Mouse (Mus musculus) left cerebral cortex, adult 8-10 months (tissue): Measurements from ENCODE around the gene Dppa5a. TPM values are rescaled to one million over a fixed set of nuclear protein-coding genes. Genes with fewer than 3 reads are reported as not detected.

Source experiments
- total RNA-seq, 4 experiments: library from RNA; stranded (reverse); gene quantifications; 2 replicates each; pipeline ENCODE4 v1.2.4; 2022

The Dppa5a gene
- total RNA-seq, 4 experiments from 2014 or later: 0.65 TPM; not detected in 3

Other genes with a start within 250 kb of the Dppa5a start
- 10 to 100 TPM; 33.6 to 43.8 (median 38.8) TPM for gene Gsta4, start 185.4 kb downstream of the Dppa5a start, total RNA-seq
- under 1 TPM in 1 of 4 experiments, not detected in 3; 0.60 TPM for gene Gsta1, start 137.5 kb downstream of the Dppa5a start, total RNA-seq
- gene Gm3776, start 111.0 kb downstream of the Dppa5a start, total RNA-seq: not detected
- gene Gm10639, start 78.3 kb downstream of the Dppa5a start, total RNA-seq: not detected
- gene Omt2a, start 53.4 kb downstream of the Dppa5a start, total RNA-seq: not detected
- gene Omt2b, start 40.6 kb downstream of the Dppa5a start, total RNA-seq: not detected
- not detected for gene Gsta2, start 12.4 kb downstream of the Dppa5a start, total RNA-seq
- gene Ooep, start 10.5 kb upstream of the Dppa5a start, total RNA-seq: not detected
- gene Ddx43, start 27.6 kb upstream of the Dppa5a start, total RNA-seq: under 1 TPM in 2 of 4 experiments, not detected in 2; 0.25 to 0.33 TPM
- 1 to 10 TPM in 1 of 4 experiments, under 1 TPM in 3; 0.52 to 1.1 (median 0.65) TPM for gene Cgas, start 75.1 kb upstream of the Dppa5a start, total RNA-seq
- 10 to 100 TPM; 22.9 to 29.3 (median 26.9) TPM for gene Mto1, start 80.0 kb upstream of the Dppa5a start, total RNA-seq
- gene Gm17324, start 80.6 kb upstream of the Dppa5a start, total RNA-seq: under 1 TPM; 0.40 to 0.54 (median 0.47) TPM
- gene Eef1a1, start 121.0 kb upstream of the Dppa5a start, total RNA-seq: 1,000 to 10,000 TPM; 2,343 to 2,844 (median 2,594) TPM
- 10 to 100 TPM; 17.2 to 20.3 (median 19.2) TPM for gene Slc17a5, start 219.9 kb upstream of the Dppa5a start, total RNA-seq
- gene Cd109, start 247.4 kb upstream of the Dppa5a start, total RNA-seq: 1 to 10 TPM in 3 of 4 experiments, under 1 TPM in 1; 0.53 to 1.5 (median 1.2) TPM